Mouse (Mus musculus) embryonic fibroblast, embryonic 13.5 days (primary cell): ENCODE measurements around the gene Ccdc38.

ENCODE experiments used
- CTCF ChIP-seq: IDR thresholded peaks from 2 replicates; pipeline ENCODE4 v1.5.1; 2011; ENCODE audit warnings: mild to moderate bottlenecking, control low read depth, low read length, moderate library complexity, borderline replicate concordance; ENCODE audit not compliant: insufficient read depth
- POLR2A ChIP-seq: IDR thresholded peaks from 2 replicates; pipeline ENCODE4 v1.6.1; 2011; ENCODE audit warnings: low read depth, mild to moderate bottlenecking, control low read depth, low read length, moderate library complexity

GRCm38 (mm10) chr10:93572209-93572608 lies 31.8 kb downstream of the Ccdc38 start:
- TF ChIP-seq CTCF (no peak), POLR2A (no peak)
